ENCODE assay signal across 9 mouse cellular contexts in genomic region chr9:87730961-87731535, GRCm38 (mm10). TPM values are rescaled to one million over a fixed set of nuclear protein-coding genes. Genes with fewer than 3 reads are reported as not detected.
DNase-seq lines count a peak whose midpoint lies in the region; ATAC-seq and TF ChIP-seq lines count a peak whose summit lies in the region.
"Had no signal": no experiment of that assay in that cellular context is flagged by ENCODE, and none has a peak within 500 bp of the region (broad histone marks: within the 10 kb centered on the region; RNA-seq: fewer than 3 reads in every experiment).

Gene Tbx18, minus strand, starts transcription at chr9:87731260.

- H3K4me3 ChIP-seq in cerebellum, adult 2 months (replicated peaks; ENCODE audit: insufficient read depth, low read depth, low read length): peak within 1 kb of the TSS; percentile 4
- peak within 1 kb of the TSS; percentile 38 for H3K4me3 ChIP-seq in forebrain, embryonic 14.5 days (ENCODE audit: low read depth, low read length)
- peak within 1 kb of the TSS; percentile 92 for H3K4me3 ChIP-seq in limb, embryonic 12.5 days (replicated peaks)
- peak within 1 kb of the TSS; percentile 47 for H3K4me3 ChIP-seq in midbrain, embryonic 12.5 days

- intact Hi-C loops in heart, postnatal 36 days (cut with DNase I): loop anchor here (5.0 to 10.0 kb wide), 3 partner anchors 306 to 494 kb away; no protein-coding TSS in a partner anchor

- no peaks in the 10 kb centered on the region for H3K9me3 ChIP-seq in forebrain, embryonic 14.5 days (replicated peaks; ENCODE audit: control insufficient read depth, low read length)
- no peaks in the 10 kb centered on the region for H3K9me3 ChIP-seq in limb, embryonic 12.5 days
- no peaks in the 10 kb centered on the region for H3K9me3 ChIP-seq in midbrain, embryonic 12.5 days

- peak; percentile 92 for ATAC-seq in forebrain, embryonic 14.5 days
- peak; percentile 90 for ATAC-seq in limb, embryonic 12.5 days (ENCODE audit: insufficient number of reproducible peaks, insufficient read depth, low FRiP score, low TSS enrichment, low read depth)
- ATAC-seq in midbrain, embryonic 12.5 days (ENCODE audit: low FRiP score, low read depth): peak; percentile 89

- peak within 1 kb of the TSS; percentile 51 for H3K9ac ChIP-seq in forebrain, embryonic 14.5 days (ENCODE audit: low read length)
- H3K9ac ChIP-seq in limb, embryonic 12.5 days (replicated peaks): peak within 1 kb of the TSS; percentile 100
- H3K9ac ChIP-seq in midbrain, embryonic 12.5 days (replicated peaks): peak within 1 kb of the TSS; percentile 51

- H3K27ac ChIP-seq in cerebellum, adult 2 months (ENCODE audit: insufficient read depth, low read length): no peak within 1 kb of the TSS
- H3K27ac ChIP-seq in forebrain, embryonic 14.5 days (ENCODE audit: low read depth, low read length): peak within 1 kb of the TSS; percentile 33; the same call in 1 of the 2 replicates
- peak within 1 kb of the TSS; percentile 98 for H3K27ac ChIP-seq in limb, embryonic 12.5 days
- H3K27ac ChIP-seq in midbrain, embryonic 12.5 days (replicated peaks): 0 out of 2 replicates have a peak within 1 kb of the TSS, but pooled peaks have one; percentile 6
- H3K27ac ChIP-seq: macrophage had no signal

- peak; percentile 30 to 32 for DNase-seq in cerebellum, adult 2 months
- DNase-seq in cerebellum, adult 9-10 months: no peak
- DNase-seq in adrenal gland, postnatal 10 days: peak; percentile 79
- DNase-seq in forebrain, embryonic 14.5 days (ENCODE audit: low spot score): peak; percentile 95
- DNase-seq in heart, postnatal 36 days: peak; percentile 73 to 74
- peak; percentile 76 for DNase-seq in yolk sac, embryonic 10.5 days (ENCODE audit: low spot score)

- no peaks in the 10 kb centered on the region for H3K4me1 ChIP-seq in cerebellum, adult 2 months (ENCODE audit: control insufficient read depth, insufficient read depth, low read length)
- H3K4me1 ChIP-seq in forebrain, embryonic 14.5 days (ENCODE audit: control insufficient read depth, insufficient read depth, low read length): peaks cover 9% of the 10 kb centered on the region
- H3K4me1 ChIP-seq in limb, embryonic 12.5 days (replicated peaks): peaks cover 41% of the 10 kb centered on the region
- H3K4me1 ChIP-seq in midbrain, embryonic 12.5 days: peaks cover 23% of the 10 kb centered on the region

- TF ChIP-seq CTCF in cerebellum, adult 2 months (IDR thresholded peaks at IDR 0.05; ENCODE audit: borderline replicate concordance, insufficient read depth, low read depth, low read length): no peak

- H3K4me2 ChIP-seq in forebrain, embryonic 14.5 days (ENCODE audit: low read length): peak within 1 kb of the TSS; percentile 72
- H3K4me2 ChIP-seq in limb, embryonic 12.5 days: peak within 1 kb of the TSS; percentile 73
- H3K4me2 ChIP-seq in midbrain, embryonic 12.5 days (replicated peaks): peak within 1 kb of the TSS; percentile 75

- 1% methylated on average over 27 of the region's 27 CpGs for WGBS in cerebellum, adult 2 months
- 0% methylated on average over 27 of the region's 27 CpGs for WGBS in forebrain, embryonic 14.5 days
- WGBS in limb, embryonic 12.5 days: under 1% methylated on average over 27 of the region's 27 CpGs
- WGBS in midbrain, embryonic 12.5 days: under 1% methylated on average over 27 of the region's 27 CpGs

- no peaks in the 10 kb centered on the region for H3K36me3 ChIP-seq in forebrain, embryonic 14.5 days (ENCODE audit: control insufficient read depth, insufficient read depth, low read length)
- peaks cover 4% of the 10 kb centered on the region; the same call in 1 of the 2 replicates for H3K36me3 ChIP-seq in limb, embryonic 12.5 days
- no peaks in the 10 kb centered on the region for H3K36me3 ChIP-seq in midbrain, embryonic 12.5 days

- TF ChIP-seq POLR2A in cerebellum, adult 2 months (IDR thresholded peaks at IDR 0.05; ENCODE audit: borderline replicate concordance, insufficient read depth, low read length): no peak

- peaks cover 34% of the 10 kb centered on the region; the same call in 1 of the 2 replicates for H3K27me3 ChIP-seq in cerebellum, adult 2 months (ENCODE audit: control insufficient read depth, insufficient read depth, low read length)
- H3K27me3 ChIP-seq in forebrain, embryonic 14.5 days (replicated peaks; ENCODE audit: control insufficient read depth, insufficient read depth, low read length): peaks cover 60% of the 10 kb centered on the region
- peaks cover 54% of the 10 kb centered on the region for H3K27me3 ChIP-seq in limb, embryonic 12.5 days
- peaks cover 69% of the 10 kb centered on the region for H3K27me3 ChIP-seq in midbrain, embryonic 12.5 days

RNA-seq across cellular contexts. Expression of gene Tbx18, which starts in this region (rescaled TPM):
- polyA plus RNA-seq in cerebellum, adult 2 months (2012; rRNA removed): 0.95 and 1.1 TPM in 2 replicates
- total RNA-seq in adrenal gland, postnatal 10 days (2021): 1 to 10 TPM; 3.5 to 3.7 TPM
- 2.6 and 2.7 TPM in 2 replicates for polyA plus RNA-seq in forebrain, embryonic 14.5 days (2014; fragmentation: Nextera tagmentation; extraction: Ambion mirVana)
- 1 to 10 TPM; 3.4 to 5.3 TPM for total RNA-seq in heart, postnatal 36 days (2021)
- 28.0 and 35.3 TPM in 2 replicates for polyA plus RNA-seq in limb, embryonic 12.5 days (2016; fragmentation: Nextera tagmentation; extraction: Ambion mirVana)
- polyA plus RNA-seq in midbrain, embryonic 12.5 days (2016; fragmentation: Nextera tagmentation; extraction: Ambion mirVana): 5.6 and 6.4 TPM in 2 replicates
- polyA plus RNA-seq: macrophage had no signal

Comparison
In these comparisons a context has a peak if more than half of its experiments do, and no peak if none do; other contexts are left out.
1. H3K4me3 ChIP-seq: peak in every context shown above with its lines; median percentile 92 in limb, embryonic 12.5 days; 47 in midbrain, embryonic 12.5 days; 38 in forebrain, embryonic 14.5 days; 4 in cerebellum, adult 2 months.